Mouse (Mus musculus): Measurements from ENCODE around the gene Fam107b.

DNA sequence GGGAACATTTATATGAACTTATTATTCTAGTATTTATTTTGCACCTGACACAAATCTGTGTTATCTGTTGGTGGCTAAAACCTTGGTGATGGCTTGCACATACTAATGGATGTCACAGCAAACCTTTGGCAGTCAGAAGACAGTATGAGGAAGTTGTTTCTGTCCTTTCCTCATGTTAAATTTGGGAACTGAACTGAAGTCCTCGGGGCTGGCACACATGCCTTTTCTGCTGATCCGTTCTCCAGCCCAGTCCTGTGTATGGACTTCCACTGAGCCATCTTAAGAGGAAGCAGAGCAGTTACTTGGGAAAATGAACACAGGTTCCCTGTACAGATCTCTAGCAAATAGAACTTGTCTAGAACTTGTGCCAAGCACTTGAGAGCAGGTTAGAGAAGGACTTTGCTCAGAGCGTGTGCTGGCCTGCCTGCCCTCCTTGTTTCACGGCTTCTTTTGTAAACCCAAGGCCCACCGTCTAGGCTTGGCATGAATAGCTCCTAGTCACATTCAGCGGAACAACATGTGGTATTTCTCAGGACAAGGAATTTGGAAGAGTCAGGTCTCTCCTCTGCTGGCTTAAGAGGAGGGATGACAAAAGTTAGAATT, 190.0 kb downstream of the Fam107b start:
- TF ChIP-seq CTCF (IDR thresholded peaks at IDR 0.05) (no peak), EP300 (IDR thresholded peaks at IDR 0.05) (no peak)

Measured in lung, postnatal 0 days (tissue).